In genomic region chr7:135716445-135716877, GRCm38 (mm10) we compare ENCODE assay signal across 8 mouse cellular contexts. TPM values are rescaled to one million over a fixed set of nuclear protein-coding genes. Genes with fewer than 3 reads are reported as not detected.
DNase-seq lines count a peak whose midpoint lies in the region; ATAC-seq and TF ChIP-seq lines count a peak whose summit lies in the region.

No protein-coding gene starts in this region.

- peak overlapping the region; percentile 98 for H3K9ac ChIP-seq in forebrain, embryonic 11.5 days (ENCODE audit: low read length)
- H3K9ac ChIP-seq in heart, embryonic 16.5 days (ENCODE audit: low read length): peak overlapping the region; percentile 90
- peak overlapping the region; percentile 100 for H3K9ac ChIP-seq in liver, embryonic 14.5 days (replicated peaks)
- peak overlapping the region; percentile 19; the same call in 1 of the 2 replicates for H3K9ac ChIP-seq in stomach, embryonic 15.5 days

- peak; percentile 90 for DNase-seq in c-Kit-positive CD71-positive TER-119-negative erythroid progenitor cells, embryonic 14.5 days (ENCODE audit: low read depth)
- peak; percentile 98 for DNase-seq in forebrain, embryonic 11.5 days (ENCODE audit: low spot score)
- DNase-seq in kidney, postnatal 25 days: peak; percentile 92 to 96
- peak; percentile 93 to 94 (median 93) for DNase-seq in liver, embryonic 14.5 days (ENCODE audit: low read depth in 3 of 3, low spot score in 3 of 3)
- DNase-seq in neural tube, embryonic 10.5 days (ENCODE audit: extremely low spot score, low spot score): peak; percentile 95

- peaks cover 14% of the 10 kb centered on the region for H3K36me3 ChIP-seq in E14TG2a.4 (ENCODE audit: insufficient read depth, low read length)
- H3K36me3 ChIP-seq in forebrain, embryonic 11.5 days (ENCODE audit: control insufficient read depth, insufficient read depth, low read length): no peaks in the 10 kb centered on the region
- H3K36me3 ChIP-seq in heart, embryonic 16.5 days (ENCODE audit: control insufficient read depth, insufficient read depth): no peaks in the 10 kb centered on the region
- H3K36me3 ChIP-seq in liver, embryonic 14.5 days (replicated peaks; ENCODE audit: control insufficient read depth, insufficient read depth, low read depth): peaks cover 29% of the 10 kb centered on the region
- H3K36me3 ChIP-seq in stomach, embryonic 15.5 days: no peaks in the 10 kb centered on the region

- ATAC-seq in forebrain, embryonic 11.5 days (replicated peaks; ENCODE audit: low FRiP score): peak; percentile 98
- ATAC-seq in heart, embryonic 16.5 days (replicated peaks; ENCODE audit: extremely low read depth, insufficient read depth, low FRiP score): peak; percentile 96
- peak; percentile 95 for ATAC-seq in liver, embryonic 14.5 days (ENCODE audit: insufficient read depth)
- ATAC-seq in stomach, embryonic 15.5 days (ENCODE audit: insufficient read depth, low FRiP score, low read depth): peak; percentile 98

- H3K27ac ChIP-seq in forebrain, embryonic 11.5 days (ENCODE audit: low read depth, low read length): no peak overlapping the region
- peak overlapping the region; percentile 66 for H3K27ac ChIP-seq in heart, embryonic 16.5 days (ENCODE audit: low read length)
- H3K27ac ChIP-seq in liver, embryonic 14.5 days: peak overlapping the region; percentile 81
- H3K27ac ChIP-seq in stomach, embryonic 15.5 days: no peak overlapping the region; the same call in 1 of the 2 replicates

- H3K4me2 ChIP-seq in forebrain, embryonic 11.5 days (ENCODE audit: low read depth, low read length, severe bottlenecking): peak overlapping the region; percentile 74
- peak overlapping the region; percentile 68 for H3K4me2 ChIP-seq in heart, embryonic 16.5 days (ENCODE audit: low read depth, low read length)
- H3K4me2 ChIP-seq in liver, embryonic 14.5 days (ENCODE audit: low read depth): peak overlapping the region; percentile 80
- H3K4me2 ChIP-seq in stomach, embryonic 15.5 days: peak overlapping the region; percentile 64

- TF ChIP-seq CTCF in E14TG2a.4 (conservative IDR thresholded peaks at IDR 0.05; ENCODE audit: low read length): no peak
- no peak for TF ChIP-seq CTCF in liver, embryonic 14.5 days (IDR thresholded peaks at IDR 0.05; ENCODE audit: low read depth)

- H3K4me3 ChIP-seq in E14TG2a.4 (replicated peaks; ENCODE audit: low read length): peak overlapping the region; percentile 94
- H3K4me3 ChIP-seq in forebrain, embryonic 11.5 days (ENCODE audit: low read depth, low read length): peak overlapping the region; percentile 94
- H3K4me3 ChIP-seq in heart, embryonic 16.5 days (ENCODE audit: low read length): peak overlapping the region; percentile 82
- H3K4me3 ChIP-seq in liver, embryonic 14.5 days (ENCODE audit: insufficient read depth in 1 of 2, low read depth in 2 of 2, low read length in 2 of 2): peak overlapping the region; percentile 89 to 98
- H3K4me3 ChIP-seq in stomach, embryonic 15.5 days (replicated peaks): peak overlapping the region; percentile 90

- no peaks in the 10 kb centered on the region for H3K27me3 ChIP-seq in E14TG2a.4 (ENCODE audit: insufficient read depth, low read length)
- H3K27me3 ChIP-seq in forebrain, embryonic 11.5 days (ENCODE audit: control insufficient read depth, insufficient read depth, low read length): no peaks in the 10 kb centered on the region
- no peaks in the 10 kb centered on the region for H3K27me3 ChIP-seq in heart, embryonic 16.5 days (ENCODE audit: control insufficient read depth, insufficient read depth, low read length)
- no peaks in the 10 kb centered on the region for H3K27me3 ChIP-seq in liver, embryonic 14.5 days (ENCODE audit: control insufficient read depth, insufficient read depth, low read length)
- H3K27me3 ChIP-seq in stomach, embryonic 15.5 days (replicated peaks): no peaks in the 10 kb centered on the region

- no peaks in the 10 kb centered on the region for H3K9me3 ChIP-seq in E14TG2a.4 (ENCODE audit: low read length)
- no peaks in the 10 kb centered on the region for H3K9me3 ChIP-seq in forebrain, embryonic 11.5 days (ENCODE audit: control insufficient read depth, low read length)
- no peaks in the 10 kb centered on the region for H3K9me3 ChIP-seq in heart, embryonic 16.5 days (replicated peaks; ENCODE audit: control insufficient read depth, low read length)
- no peaks in the 10 kb centered on the region for H3K9me3 ChIP-seq in liver, embryonic 14.5 days (ENCODE audit: control insufficient read depth, low read length)
- no peaks in the 10 kb centered on the region for H3K9me3 ChIP-seq in stomach, embryonic 15.5 days

- under 1% methylated on average over 25 of the region's 28 CpGs for WGBS in forebrain, embryonic 11.5 days
- under 1% methylated on average over 27 of the region's 28 CpGs for WGBS in heart, embryonic 16.5 days
- 0% methylated on average over 25 of the region's 28 CpGs for WGBS in liver, embryonic 14.5 days (ENCODE audit: insufficient replicate concordance)
- WGBS in stomach, embryonic 15.5 days: under 1% methylated on average over 28 of the region's 28 CpGs

- H3K4me1 ChIP-seq in E14TG2a.4 (replicated peaks; ENCODE audit: low read depth, low read length): peaks cover 46% of the 10 kb centered on the region
- H3K4me1 ChIP-seq in forebrain, embryonic 11.5 days (replicated peaks; ENCODE audit: control insufficient read depth, insufficient read depth, low read length): 0 out of 2 replicates have a peak, but pooled peaks cover 8% of the 10 kb centered on the region
- H3K4me1 ChIP-seq in heart, embryonic 16.5 days (ENCODE audit: control insufficient read depth, insufficient read depth, low read length): peaks cover 12% of the 10 kb centered on the region
- peaks cover 31 to 34% of the 10 kb centered on the region in 2 experiments for H3K4me1 ChIP-seq in liver, embryonic 14.5 days (replicated peaks; ENCODE audit: control insufficient read depth in 2 of 2, insufficient read depth in 2 of 2, low read length in 1 of 2)
- H3K4me1 ChIP-seq in stomach, embryonic 15.5 days: peaks cover 9% of the 10 kb centered on the region

- 0 out of 2 replicates have a peak, but pooled peaks have one; percentile 4 for TF ChIP-seq EP300 in liver, embryonic 14.5 days (IDR thresholded peaks at IDR 0.05; ENCODE audit: low read depth)

RNA-seq across cellular contexts. Expression of gene Mki67, which starts 0.3 kb away (rescaled TPM):
- polyA plus RNA-seq in forebrain, embryonic 11.5 days (2014; fragmentation: Nextera tagmentation; extraction: Ambion mirVana): 66.7 and 76.5 TPM in 2 replicates
- polyA plus RNA-seq in heart, embryonic 16.5 days (2015; fragmentation: Nextera tagmentation; extraction: Ambion mirVana): 25.1 TPM in 2 replicates
- polyA plus RNA-seq in liver, embryonic 14.5 days (2012; rRNA removed): 48.0 and 97.2 TPM in 2 replicates
- 118 and 129 TPM in 2 replicates for polyA plus RNA-seq in liver, embryonic 14.5 days (2014; fragmentation: Nextera tagmentation; extraction: Ambion mirVana)
- polyA plus RNA-seq in stomach, embryonic 15.5 days (2015; fragmentation: Nextera tagmentation; extraction: Ambion mirVana): 47.5 and 49.7 TPM in 2 replicates

Comparison
In these comparisons a context has a peak if more than half of its experiments do, and no peak if none do; other contexts are left out.
1. H3K27ac ChIP-seq: peak in heart, embryonic 16.5 days (single experiment) and liver, embryonic 14.5 days (single experiment); none in forebrain, embryonic 11.5 days (single experiment) and stomach, embryonic 15.5 days (single experiment).
2. H3K9ac ChIP-seq: peak in every context shown above with its lines; median percentile 100 in liver, embryonic 14.5 days; 98 in forebrain, embryonic 11.5 days; 90 in heart, embryonic 16.5 days; 19 in stomach, embryonic 15.5 days.
3. Peak in every context shown above with its lines, with median percentiles within 50 percentile points of each other: H3K4me3 ChIP-seq, DNase-seq, ATAC-seq and H3K4me2 ChIP-seq.